Mouse (Mus musculus) ES-Bruce4 (cell line): ENCODE measurements at regions not wholly inside any gene's neighbourhood (a gene's known extent, or its start where the extent isn't known, plus 50 kb on each side); places are given as distances from the start of the nearest gene placed in this dataset.

Experiments
- H3K27ac ChIP-seq: 2 replicates; pipeline ENCODE4 v1.5.1; 2012; ENCODE audit warnings: low read length, inconsistent platforms; ENCODE audit not compliant: insufficient read depth
- H3K27me3 ChIP-seq: 2 replicates; pipeline ENCODE4 v1.6.1; 2012; ENCODE audit warnings: mild to moderate bottlenecking, low read length, inconsistent platforms; ENCODE audit not compliant: control insufficient read depth, poor library complexity, insufficient read depth, severe bottlenecking
- H3K36me3 ChIP-seq: 2 replicates; pipeline ENCODE4 v1.6.1; 2012; ENCODE audit warnings: inconsistent platforms, mild to moderate bottlenecking, low read length, moderate library complexity; ENCODE audit not compliant: control insufficient read depth, poor library complexity, insufficient read depth, severe bottlenecking
- H3K4me1 ChIP-seq: one replicate; pipeline ENCODE4 v1.8.1; 2011; ENCODE audit warnings: low read length; ENCODE audit not compliant: control insufficient read depth, insufficient read depth
- H3K4me3 ChIP-seq: 2 replicates; pipeline ENCODE4 v1.5.1; 2011; ENCODE audit warnings: low read depth, mild to moderate bottlenecking, low read length
- H3K9ac ChIP-seq: 2 replicates; pipeline ENCODE4 v1.6.1; 2012; ENCODE audit warnings: low read depth, mild to moderate bottlenecking, inconsistent platforms; ENCODE audit not compliant: poor library complexity, severe bottlenecking
- H3K9me3 ChIP-seq: replicated peaks from 2 replicates; pipeline ENCODE4 v1.6.1; 2012; ENCODE audit warnings: mild to moderate bottlenecking, low read length, inconsistent platforms; ENCODE audit not compliant: control insufficient read depth, poor library complexity, insufficient read depth, severe bottlenecking
- CTCF ChIP-seq: IDR thresholded peaks from one replicate; pipeline ENCODE4 v1.8.1; 2011; ENCODE audit warnings: low read depth, low read length
- EP300 ChIP-seq: IDR thresholded peaks from 2 replicates; pipeline ENCODE4 v1.6.1; 2011; ENCODE audit warnings: low read depth, low read length; ENCODE audit not compliant: insufficient read depth
- POLR2A ChIP-seq: IDR thresholded peaks from one replicate; pipeline ENCODE4 v1.8.1; 2011; ENCODE audit warnings: low read length; ENCODE audit not compliant: insufficient read depth

- Histone ChIP-seq H3K36me3 (no peaks in the 10 kb centered on the region), H3K27me3 (no peaks in the 10 kb centered on the region), H3K9me3 (no peaks in the 10 kb centered on the region), H3K4me1 (no peaks in the 10 kb centered on the region), H3K9ac (no peak overlapping the region), H3K4me3 (no peak overlapping the region), H3K27ac (no peak overlapping the region)
- TF ChIP-seq POLR2A (no peak), CTCF (no peak), EP300 (no peak)
These were observed 139.3 kb upstream of the Il12b start for GRCm38 (mm10) chr11:44260376-44261111.

- no peaks in the 10 kb centered on the region for H3K9me3 ChIP-seq
- H3K9ac ChIP-seq: no peak overlapping the region
- no peak overlapping the region for H3K27ac ChIP-seq
- H3K4me3 ChIP-seq: no peak overlapping the region
- H3K36me3 ChIP-seq: no peaks in the 10 kb centered on the region
- no peaks in the 10 kb centered on the region for H3K27me3 ChIP-seq
- H3K4me1 ChIP-seq: no peaks in the 10 kb centered on the region
- TF ChIP-seq POLR2A (no peak), CTCF (no peak), EP300 (no peak)
These were observed 138.2 kb upstream of the Il12b start for GRCm38 (mm10) chr11:44261657-44262056.

- no peak overlapping the region for H3K4me3 ChIP-seq
- H3K9me3 ChIP-seq: no peaks in the 10 kb centered on the region
- no peaks in the 10 kb centered on the region for H3K36me3 ChIP-seq
- no peak overlapping the region for H3K9ac ChIP-seq
- H3K27ac ChIP-seq: no peak overlapping the region
- no peaks in the 10 kb centered on the region for H3K4me1 ChIP-seq
- TF ChIP-seq EP300: no peak
- TF ChIP-seq CTCF: no peak
- TF ChIP-seq POLR2A: no peak
- H3K27me3 ChIP-seq: no peaks in the 10 kb centered on the region
These were observed 137.3 kb upstream of the Il12b start for GRCm38 (mm10) chr11:44262571-44262970.

GRCm38 (mm10) chr11:44272268-44272667 lies 127.6 kb upstream of the Il12b start:
- Histone ChIP-seq H3K9ac (no peak overlapping the region), H3K27ac (no peak overlapping the region), H3K36me3 (no peaks in the 10 kb centered on the region), H3K9me3 (no peaks in the 10 kb centered on the region), H3K4me3 (no peak overlapping the region), H3K4me1 (no peaks in the 10 kb centered on the region), H3K27me3 (no peaks in the 10 kb centered on the region)
- TF ChIP-seq POLR2A (no peak), CTCF (no peak), EP300 (no peak)

GRCm38 (mm10) chr11:44278521-44279208 lies 121.2 kb upstream of the Il12b start:
- no peak for TF ChIP-seq CTCF
- TF ChIP-seq POLR2A: no peak
- TF ChIP-seq EP300: no peak
- Histone ChIP-seq H3K4me3 (no peak overlapping the region), H3K9me3 (no peaks in the 10 kb centered on the region), H3K27me3 (no peaks in the 10 kb centered on the region), H3K4me1 (no peaks in the 10 kb centered on the region), H3K27ac (no peak overlapping the region), H3K9ac (no peak overlapping the region), H3K36me3 (no peaks in the 10 kb centered on the region)

- Histone ChIP-seq H3K9me3 (no peaks in the 10 kb centered on the region), H3K36me3 (no peaks in the 10 kb centered on the region), H3K27ac (no peak overlapping the region), H3K4me1 (no peaks in the 10 kb centered on the region), H3K9ac (no peak overlapping the region), H3K4me3 (no peak overlapping the region), H3K27me3 (no peaks in the 10 kb centered on the region)
- TF ChIP-seq CTCF: no peak
- no peak for TF ChIP-seq POLR2A
- no peak for TF ChIP-seq EP300
These were observed 113.9 kb upstream of the Il12b start for GRCm38 (mm10) chr11:44285961-44286360.
